Mouse (Mus musculus): ENCODE measurements around the gene Gm6614. TPM values are rescaled to one million over a fixed set of nuclear protein-coding genes. Genes with fewer than 3 reads are reported as not detected.
"Not testable (repeated sequence)": the region's sequence is repeated elsewhere in the genome, so short reads cannot be mapped to it uniquely, and the experiment has no call there.

The Gm6614 gene
- not detected for total RNA-seq (2021)
- long read RNA-seq, experiment 1, result 0 reads
- long read RNA-seq, experiment 2, result 0 reads

GRCm38 (mm10) chr6:142011364-142011955, at the start of gene Gm6614:
Gene Gm6614, minus strand, starts transcription at chr6:142011414.
- no peak for TF ChIP-seq CTCF (IDR thresholded peaks at IDR 0.05)
- Histone ChIP-seq H3K4me3 (no peak within 1 kb of the TSS), H3K27ac (no peak within 1 kb of the TSS)
- intact Hi-C loops (cut with DNase I), result no loop called here
- DNase-seq (ENCODE audit: extremely low spot score in 1 of 2, low spot score in 2 of 2), result no peak

- intact Hi-C loops (cut with DNase I); H3K4me3 ChIP-seq; DNase-seq (ENCODE audit: extremely low spot score in 1 of 2, low spot score in 2 of 2); H3K27ac ChIP-seq: not testable (repeated sequence)
Measured at GRCm38 (mm10) chr6:142058281-142058680, 47.1 kb upstream of the Gm6614 start.

GRCm38 (mm10) chr6:142047689-142048088, 36.5 kb upstream of the Gm6614 start:
- TF ChIP-seq CTCF (IDR thresholded peaks at IDR 0.05), result no peak
- H3K4me3 ChIP-seq, result no peak overlapping the region
- no peak for DNase-seq (ENCODE audit: extremely low spot score in 1 of 2, low spot score in 2 of 2)
- H3K27ac ChIP-seq, result no peak overlapping the region
- intact Hi-C loops (cut with DNase I), result no loop called here

GRCm38 (mm10) chr6:142045746-142046145, 34.5 kb upstream of the Gm6614 start:
- no peak for DNase-seq (ENCODE audit: extremely low spot score in 1 of 2, low spot score in 2 of 2)
- intact Hi-C loops (cut with DNase I), result no loop called here
- TF ChIP-seq CTCF (IDR thresholded peaks at IDR 0.05), result no peak
- no peak overlapping the region for H3K4me3 ChIP-seq
- no peak overlapping the region for H3K27ac ChIP-seq

- H3K4me3 ChIP-seq, result no peak overlapping the region
- no peak for DNase-seq (ENCODE audit: extremely low spot score in 1 of 2, low spot score in 2 of 2)
- TF ChIP-seq CTCF (IDR thresholded peaks at IDR 0.05), result no peak
- no peak overlapping the region for H3K27ac ChIP-seq
- intact Hi-C loops (cut with DNase I), result loop anchor here (5.0 kb wide), 1 partner anchor 555 kb away; no protein-coding TSS in a partner anchor
Measured at GRCm38 (mm10) chr6:142041896-142042295, 30.7 kb upstream of the Gm6614 start.

GRCm38 (mm10) chr6:142040306-142041175, 29.3 kb upstream of the Gm6614 start:
- peak; percentile 32 to 35 for DNase-seq (ENCODE audit: extremely low spot score in 1 of 2, low spot score in 2 of 2)
- Histone ChIP-seq H3K4me3 (no peak overlapping the region), H3K27ac (no peak overlapping the region)
- intact Hi-C loops (cut with DNase I), result loop anchor here (5.0 kb wide), 1 partner anchor 553 kb away; no protein-coding TSS in a partner anchor
- TF ChIP-seq CTCF (IDR thresholded peaks at IDR 0.05), result peak; percentile 86

GRCm38 (mm10) chr6:142035771-142036170, 24.6 kb upstream of the Gm6614 start:
- H3K4me3 ChIP-seq, result no peak overlapping the region
- H3K27ac ChIP-seq, result no peak overlapping the region
- intact Hi-C loops (cut with DNase I), result loop anchor here (5.0 kb wide), 1 partner anchor 203 kb away; no protein-coding TSS in a partner anchor
- DNase-seq (ENCODE audit: extremely low spot score in 1 of 2, low spot score in 2 of 2), result no peak
- TF ChIP-seq CTCF (IDR thresholded peaks at IDR 0.05), result no peak

- no peak for TF ChIP-seq CTCF (IDR thresholded peaks at IDR 0.05)
- H3K27ac ChIP-seq, result no peak overlapping the region
- intact Hi-C loops (cut with DNase I), result no loop called here
- no peak overlapping the region for H3K4me3 ChIP-seq
- no peak for DNase-seq (ENCODE audit: extremely low spot score in 1 of 2, low spot score in 2 of 2)
Measured at GRCm38 (mm10) chr6:142021671-142022070, 10.5 kb upstream of the Gm6614 start.

GRCm38 (mm10) chr6:141986772-141987171, 24.4 kb downstream of the Gm6614 start:
- Histone ChIP-seq H3K4me3 (no peak overlapping the region), H3K27ac (no peak overlapping the region)
- no peak for TF ChIP-seq CTCF (IDR thresholded peaks at IDR 0.05)
- no peak for DNase-seq (ENCODE audit: extremely low spot score in 1 of 2, low spot score in 2 of 2)
- intact Hi-C loops (cut with DNase I), result no loop called here

- Histone ChIP-seq H3K27ac (no peak overlapping the region), H3K4me3 (no peak overlapping the region)
- DNase-seq (ENCODE audit: extremely low spot score in 1 of 2, low spot score in 2 of 2), result no peak
- intact Hi-C loops (cut with DNase I), result no loop called here
- TF ChIP-seq CTCF (IDR thresholded peaks at IDR 0.05), result no peak
Measured at GRCm38 (mm10) chr6:141984644-141985043, 26.6 kb downstream of the Gm6614 start.

GRCm38 (mm10) chr6:141962420-141962819, 48.8 kb downstream of the Gm6614 start:
- TF ChIP-seq CTCF (IDR thresholded peaks at IDR 0.05), result no peak
- DNase-seq (ENCODE audit: extremely low spot score in 1 of 2, low spot score in 2 of 2), result no peak
- Histone ChIP-seq H3K27ac (no peak overlapping the region), H3K4me3 (no peak overlapping the region)
- intact Hi-C loops (cut with DNase I), result no loop called here

GRCm38 (mm10) chr6:141961861-141962260, 49.4 kb downstream of the Gm6614 start:
- no peak overlapping the region for H3K27ac ChIP-seq
- intact Hi-C loops (cut with DNase I), result no loop called here
- H3K4me3 ChIP-seq, result no peak overlapping the region
- no peak for TF ChIP-seq CTCF (IDR thresholded peaks at IDR 0.05)
- DNase-seq (ENCODE audit: extremely low spot score in 1 of 2, low spot score in 2 of 2), result no peak
